Mouse (Mus musculus): ENCODE measurements at regions not wholly inside any gene's neighbourhood (a gene's known extent, or its start where the extent isn't known, plus 50 kb on each side); places are given as distances from the start of the nearest gene placed in this dataset.

DNA sequence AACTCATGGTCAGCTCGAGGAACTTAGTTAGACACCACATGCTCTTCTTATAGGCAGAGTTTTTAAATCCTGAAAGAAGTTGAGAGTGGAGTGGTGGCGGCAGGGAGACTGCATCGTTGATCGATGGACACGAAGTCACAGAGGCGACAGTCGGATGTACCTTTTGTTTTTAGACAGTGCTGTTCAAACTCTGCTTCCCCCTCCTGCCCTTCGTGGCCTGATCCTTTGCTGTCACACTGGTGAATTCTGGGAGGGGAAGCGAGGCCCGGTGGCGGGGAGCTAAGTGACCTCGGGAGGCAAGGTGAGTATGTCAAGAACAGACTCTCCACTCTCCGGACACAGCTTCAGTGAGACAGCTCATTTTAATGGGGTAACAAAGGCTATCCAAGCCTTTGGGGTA, 155.5 kb downstream of the Cog6 start:
- intact Hi-C loops (cut with DNase I), result no loop called here

DNA sequence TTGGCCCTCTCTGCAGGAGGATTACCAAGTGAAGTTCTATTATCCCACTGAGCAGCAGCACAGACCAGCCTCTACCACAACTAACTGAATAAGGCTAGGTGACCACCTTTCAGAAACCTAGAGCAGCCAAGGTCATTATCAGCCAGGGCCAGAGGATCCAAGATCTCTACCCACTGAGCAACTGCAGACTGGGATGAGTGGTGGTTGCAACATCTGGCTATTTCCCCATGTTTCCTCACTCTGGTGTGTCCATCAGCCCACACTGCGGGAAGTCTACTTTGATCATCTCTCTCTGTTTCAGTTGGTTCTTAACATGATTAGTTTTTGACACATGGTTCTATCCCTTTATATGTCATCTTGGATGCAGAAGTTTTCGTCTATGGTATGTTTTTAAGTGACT, 157.2 kb downstream of the Cog6 start:
- intact Hi-C loops (cut with DNase I), result no loop called here

- intact Hi-C loops (cut with DNase I), result no loop called here
Observed at GRCm38 (mm10) chr3:52859266-52859825, 157.7 kb downstream of the Cog6 start.

DNA sequence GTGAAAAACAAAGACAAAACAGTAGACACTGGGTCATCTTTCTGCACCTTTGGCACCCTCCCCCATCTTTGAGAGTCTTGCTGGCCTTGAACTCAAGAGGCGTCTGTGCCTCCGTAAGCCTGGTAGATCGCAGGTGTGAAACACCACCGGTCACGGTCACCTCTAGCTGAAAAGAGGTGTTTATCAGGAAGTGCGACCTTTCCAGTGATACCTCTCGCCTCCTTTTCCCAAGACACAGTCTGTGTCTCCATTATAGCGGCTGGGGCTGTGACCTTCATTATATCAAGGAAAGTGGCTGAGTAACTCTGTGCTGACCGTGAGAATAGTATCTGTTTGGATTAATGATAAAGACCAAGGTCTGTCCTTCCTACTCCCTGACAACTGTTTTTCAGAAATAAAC, 158.8 kb downstream of the Cog6 start:
- intact Hi-C loops (cut with DNase I), result no loop called here

DNA sequence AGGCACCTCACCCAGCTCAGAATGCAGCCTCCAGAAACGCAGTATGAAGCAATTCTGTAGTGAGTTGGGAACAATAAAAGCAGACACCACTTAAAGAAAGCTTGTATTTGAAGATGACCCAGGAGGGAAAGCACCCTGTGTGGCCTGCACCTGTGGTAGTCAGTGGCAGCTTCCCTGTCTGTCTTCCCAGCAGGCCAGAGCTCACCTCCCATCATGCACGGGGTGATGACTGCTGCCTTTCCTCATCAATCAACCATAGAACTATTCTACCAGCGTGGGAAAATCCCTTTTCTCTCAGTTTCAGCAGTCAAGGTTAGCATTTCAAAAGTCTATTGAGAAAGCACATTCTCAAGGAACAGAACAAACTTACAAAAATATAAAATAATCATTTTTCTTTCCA, 160.0 kb downstream of the Cog6 start:
- intact Hi-C loops (cut with DNase I), result no loop called here

GRCm38 (mm10) chr3:52854560-52854959, 162.5 kb downstream of the Cog6 start:
- intact Hi-C loops (cut with DNase I), result no loop called here

- intact Hi-C loops (cut with DNase I), result no loop called here
Observed at GRCm38 (mm10) chr3:52853126-52853525, 163.9 kb downstream of the Cog6 start.

GRCm38 (mm10) chr3:52845166-52845565, 171.9 kb downstream of the Cog6 start:
- intact Hi-C loops (cut with DNase I), result no loop called here

DNA sequence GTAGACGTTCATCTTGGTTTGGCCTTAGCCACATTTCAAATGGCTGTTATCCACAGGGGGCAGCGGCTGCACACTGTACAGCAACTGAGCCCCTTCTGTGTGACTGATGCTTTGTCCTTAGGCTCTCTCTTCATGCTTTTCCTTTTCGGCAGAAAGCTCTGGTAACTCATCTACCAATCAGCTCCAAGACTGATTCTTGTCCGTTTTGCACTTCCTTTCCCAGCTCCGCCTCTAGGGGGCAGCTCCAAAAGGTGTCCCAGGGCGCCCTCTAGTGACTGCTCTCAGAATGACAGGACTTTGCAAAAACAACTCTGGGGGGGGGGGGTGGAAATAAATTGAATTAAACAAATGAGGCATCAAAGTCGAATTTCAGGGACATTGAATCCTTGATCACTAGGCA, 173.0 kb downstream of the Cog6 start:
- intact Hi-C loops (cut with DNase I), result loop anchor here (5.0 kb wide), 1 partner anchor 77 kb away; no protein-coding TSS in a partner anchor

GRCm38 (mm10) chr3:52842866-52843425, 174.1 kb downstream of the Cog6 start:
- intact Hi-C loops (cut with DNase I), result loop anchor here (5.0 kb wide), 1 partner anchor 76 kb away; no protein-coding TSS in a partner anchor

GRCm38 (mm10) chr3:52840160-52840953, 176.7 kb downstream of the Cog6 start:
- intact Hi-C loops (cut with DNase I), result loop anchor here (5.0 kb wide), 1 partner anchor 73 kb away; no protein-coding TSS in a partner anchor

- intact Hi-C loops (cut with DNase I), result no loop called here
Observed at GRCm38 (mm10) chr3:52838020-52838419, 179.0 kb downstream of the Cog6 start.

- intact Hi-C loops (cut with DNase I), result no loop called here
Observed at GRCm38 (mm10) chr3:52837527-52837926, 179.5 kb downstream of the Cog6 start.

- intact Hi-C loops (cut with DNase I), result no loop called here
Observed at GRCm38 (mm10) chr3:52836780-52837179, 180.3 kb downstream of the Cog6 start.

DNA sequence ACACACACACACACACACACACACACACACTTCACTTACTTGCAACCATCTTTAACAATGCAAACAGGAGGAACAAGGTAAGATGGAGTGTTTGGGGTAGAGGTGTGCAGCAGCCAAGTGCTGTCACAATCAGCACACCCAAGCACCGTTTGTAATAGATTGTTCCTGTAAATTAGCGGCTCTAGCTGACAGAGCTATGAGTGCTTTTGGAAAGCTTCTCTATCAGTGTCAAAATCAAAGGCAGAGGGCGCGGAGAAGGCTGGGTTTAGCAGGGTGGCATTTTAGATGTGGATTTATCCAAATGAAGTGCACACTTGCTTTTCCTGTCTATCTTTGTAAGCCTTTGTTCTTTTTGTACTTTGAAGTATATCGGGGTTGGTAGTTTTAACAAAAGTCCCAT, 184.6 kb downstream of the Cog6 start:
- intact Hi-C loops (cut with DNase I), result no loop called here

DNA sequence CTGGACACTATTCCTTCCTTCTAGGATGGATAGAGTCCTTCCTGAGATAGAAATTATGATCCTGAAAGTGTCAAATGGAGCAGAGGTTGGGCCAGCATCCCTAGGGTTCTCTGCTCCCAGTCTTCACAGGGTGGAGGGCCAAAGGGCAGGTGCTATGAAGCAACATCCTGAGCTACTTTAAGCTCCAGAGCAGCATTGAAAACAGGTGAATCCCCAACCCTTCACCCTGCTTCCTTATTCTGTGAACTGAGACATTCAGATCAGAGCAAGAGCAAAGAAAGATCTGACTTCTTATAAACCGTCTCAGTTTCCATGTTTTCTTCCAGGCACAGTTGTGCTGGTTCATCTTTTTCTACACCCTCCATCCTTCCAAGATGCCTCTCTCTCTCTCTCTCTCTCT, 185.1 kb downstream of the Cog6 start:
- intact Hi-C loops (cut with DNase I), result no loop called here

DNA sequence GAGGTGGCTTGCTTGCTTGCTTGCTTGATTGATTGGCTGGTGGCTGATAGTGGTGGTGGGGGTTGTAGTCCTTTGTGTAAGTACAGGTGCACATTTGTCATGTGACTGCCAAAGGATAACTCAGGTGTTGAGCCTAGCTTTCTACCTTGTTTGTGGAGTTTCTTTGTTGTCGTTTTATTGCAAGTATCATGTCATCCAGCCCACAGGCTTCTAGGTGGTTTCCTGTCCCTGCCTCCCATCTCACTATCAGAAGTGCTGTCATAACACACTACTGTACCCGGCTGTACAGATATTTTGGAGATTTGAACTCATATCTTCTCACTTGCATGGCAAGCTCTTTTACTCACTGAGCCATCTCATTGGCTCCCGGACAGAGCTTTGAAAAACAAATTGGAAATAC, 186.9 kb downstream of the Cog6 start:
- intact Hi-C loops (cut with DNase I), result no loop called here

- intact Hi-C loops (cut with DNase I), result no loop called here
Observed at GRCm38 (mm10) chr3:52829069-52829468, 188.0 kb downstream of the Cog6 start.

DNA sequence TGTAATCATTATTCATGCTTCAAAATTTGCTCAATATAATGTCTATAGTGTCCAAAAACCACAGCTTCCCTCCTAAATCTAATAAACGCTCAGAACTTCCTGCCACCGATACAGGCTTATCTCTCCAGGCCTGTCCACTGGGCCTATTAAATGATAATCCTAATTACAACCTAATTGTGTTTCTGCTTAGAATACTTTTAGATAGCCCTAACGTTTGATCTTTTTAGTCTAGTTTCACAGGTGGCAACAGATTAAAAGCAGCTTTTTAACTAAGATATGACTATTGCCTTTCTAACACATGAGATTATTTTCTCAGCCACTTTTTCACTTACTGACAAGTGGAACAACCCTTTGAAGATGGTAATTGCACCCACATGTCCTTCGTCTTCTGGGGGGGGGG, 188.6 kb downstream of the Cog6 start:
- intact Hi-C loops (cut with DNase I), result no loop called here

DNA sequence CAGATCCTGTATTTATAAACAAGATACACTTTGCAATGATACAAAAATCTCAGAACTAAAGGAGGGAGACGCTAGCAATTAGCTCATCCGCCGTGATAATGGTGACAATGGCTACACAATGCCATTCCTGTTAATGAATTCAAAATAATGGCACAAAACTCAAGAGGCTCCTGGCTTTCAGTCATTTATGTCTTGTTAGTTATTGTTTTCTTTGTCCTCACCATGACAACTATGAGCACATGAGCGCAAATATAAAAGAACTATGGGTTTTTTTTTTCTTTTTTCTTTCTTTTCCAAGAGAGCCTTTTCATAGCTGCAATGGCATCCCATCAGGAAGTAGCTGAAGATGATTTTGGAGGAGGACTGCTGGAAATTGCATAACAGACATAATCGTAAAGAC, 194.2 kb downstream of the Cog6 start:
- intact Hi-C loops (cut with DNase I), result no loop called here

DNA sequence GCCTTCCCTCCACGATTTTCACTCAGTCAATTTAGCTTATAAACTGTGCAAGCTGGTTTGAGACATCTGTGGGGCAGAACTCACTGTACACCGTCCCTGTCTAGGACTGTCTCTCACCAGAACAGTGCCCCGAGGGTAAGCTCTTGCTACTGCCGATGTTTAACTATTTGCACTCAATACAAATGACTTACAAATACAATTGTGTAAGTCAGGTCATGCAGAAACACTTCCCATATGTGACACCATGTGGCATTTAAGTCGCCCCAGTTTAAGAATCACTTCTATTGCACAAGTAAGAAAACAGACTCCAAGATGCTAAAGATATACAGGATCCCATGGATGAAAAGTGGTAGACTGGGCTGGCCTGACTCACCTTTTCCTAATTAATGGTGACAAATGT, 195.6 kb downstream of the Cog6 start:
- intact Hi-C loops (cut with DNase I), result no loop called here

- intact Hi-C loops (cut with DNase I), result no loop called here
Observed at GRCm38 (mm10) chr3:52818401-52818800, 198.6 kb downstream of the Cog6 start.

GRCm38 (mm10) chr3:52817416-52817815, 199.6 kb downstream of the Cog6 start:
- intact Hi-C loops (cut with DNase I), result no loop called here
